Mouse (Mus musculus): ENCODE results near the gene Pard3.

- no peak for TF ChIP-seq CTCF (conservative IDR thresholded peaks at IDR 0.05; ENCODE audit: insufficient read depth, insufficient read length, low read depth, low read length)
- no peak for TF ChIP-seq POLR2A (IDR thresholded peaks at IDR 0.05; ENCODE audit: low read depth, low read length)
Observed at GRCm38 (mm10) chr8:127191824-127192223, 128.1 kb downstream of the Pard3 start.
